Mouse (Mus musculus) heart, adult 2 months (tissue): ENCODE measurements around the gene Gm28053. TPM values are rescaled to one million over a fixed set of nuclear protein-coding genes. Genes with fewer than 3 reads are reported as not detected.

Experiments used
- DNase-seq, 2 experiments: peaks; one replicate each; pipeline ENCODE4 v3.0.0; 2021
- H3K27ac ChIP-seq: fragments of 200-600 bp; 2 replicates; pipeline ENCODE4 v1.8.1; 2022
- H3K27me3 ChIP-seq: fragments of 200-500 bp; 2 replicates; pipeline ENCODE4 v1.6.1; 2012; ENCODE audit warnings: mild to moderate bottlenecking, low read length, inconsistent platforms, mixed read lengths; ENCODE audit not compliant: control insufficient read depth, insufficient read depth
- H3K36me3 ChIP-seq: fragments of 200-500 bp; 2 replicates; pipeline ENCODE4 v1.6.1; 2012; ENCODE audit warnings: low read length, inconsistent platforms; ENCODE audit not compliant: control insufficient read depth, insufficient read depth
- H3K4me1 ChIP-seq: fragments of 200-500 bp; 2 replicates; pipeline ENCODE4 v1.6.1; 2011; ENCODE audit warnings: low read length; ENCODE audit not compliant: control insufficient read depth, insufficient read depth
- H3K4me3 ChIP-seq: fragments of 200-600 bp; 2 replicates; pipeline ENCODE4 v1.8.1; 2022
- H3K79me2 ChIP-seq: fragments of 200-500 bp; replicated peaks from 2 replicates; pipeline ENCODE4 v1.6.1; 2012; ENCODE audit warnings: mild to moderate bottlenecking, inconsistent platforms, low read length, moderate library complexity, mixed read lengths; ENCODE audit not compliant: control insufficient read depth, insufficient read depth
- H3K9ac ChIP-seq: fragments of 200-500 bp; 2 replicates; pipeline ENCODE4 v1.6.1; 2012; ENCODE audit warnings: low read depth, mild to moderate bottlenecking, control low read depth, inconsistent platforms, low read length, mixed read lengths
- CTCF ChIP-seq: fragments of 200-600 bp; IDR thresholded peaks from 2 replicates; pipeline ENCODE4 v1.8.1; 2022; ENCODE audit warnings: antibody characterized with exemption, mild to moderate bottlenecking, moderate library complexity
- EP300 ChIP-seq: fragments of 200-500 bp; IDR thresholded peaks from 2 replicates; pipeline ENCODE4 v1.6.1; 2011; ENCODE audit warnings: low read depth, low read length, control low read depth; ENCODE audit not compliant: insufficient read depth
- POLR2A ChIP-seq: fragments of 200-500 bp; IDR thresholded peaks from 2 replicates; pipeline ENCODE4 v1.6.1; 2011; ENCODE audit warnings: mild to moderate bottlenecking, low read depth, low read length, control low read depth; ENCODE audit not compliant: insufficient read depth
- WGBS: fragments of 180-500 bp; shearing (Covaris S2); methylation state at CpG from one replicate; pipeline ENCODE4 v1.1.7; 2018; 5-methylcytosine and 5-hydroxymethylcytosine counted together
- intact Hi-C: fragments of 180-260 bp; cut with DNase I; formaldehyde crosslinking; loops from one replicate; pipeline ENCODE4 v1.15.1; 2025
- polyA plus RNA-seq: library from polyadenylated mRNA; depleted of rRNA; stranded (reverse); fragments of >200 nt; gene quantifications from 2 replicates; pipeline ENCODE4 v1.2.3, GENCODE M21; 2012; rRNA removed
- total RNA-seq, 2 experiments: library from RNA; stranded (reverse); gene quantifications; 2 replicates each; pipeline ENCODE4 v1.2.3; 2021

The Gm28053 gene
- total and polyA plus RNA-seq, 3 experiments: 3.4 to 5.6 TPM; not detected in 1

- Histone ChIP-seq H3K4me1 (no peaks in the 10 kb centered on the region; the same call in 1 of the 2 replicates), H3K9ac (no peak overlapping the region), H3K27ac (no peak overlapping the region), H3K27me3 (no peaks in the 10 kb centered on the region), H3K4me3 (no peak overlapping the region), H3K79me2 (no peaks in the 10 kb centered on the region), H3K36me3 (no peaks in the 10 kb centered on the region)
- intact Hi-C loops: no loop called here
- TF ChIP-seq POLR2A (no peak), EP300 (no peak), CTCF (no peak)
- no peak for DNase-seq
- 44% methylated on average over 2 of the region's 2 CpGs for WGBS
Observed at GRCm38 (mm10) chr6:48787867-48788266, 69.5 kb downstream of the Gm28053 start.

GRCm38 (mm10) chr6:48801897-48802296 lies 83.5 kb downstream of the Gm28053 start:
- intact Hi-C loops: no loop called here
- Histone ChIP-seq H3K27ac (no peak overlapping the region), H3K36me3 (no peaks in the 10 kb centered on the region), H3K4me1 (no peaks in the 10 kb centered on the region), H3K9ac (no peak overlapping the region), H3K27me3 (no peaks in the 10 kb centered on the region), H3K79me2 (no peaks in the 10 kb centered on the region), H3K4me3 (no peak overlapping the region)
- DNase-seq: no peak
- 79% methylated on average over 1 of the region's 1 CpGs for WGBS
- no peak for TF ChIP-seq POLR2A
- no peak for TF ChIP-seq EP300
- no peak for TF ChIP-seq CTCF

Other genes with a start within 250 kb of the Gm28053 start
- gene Atp6v0e2, start 181.0 kb upstream of the Gm28053 start, total RNA-seq: 10 to 100 TPM; 17.8 to 18.1 TPM
- 18.5 and 24.3 TPM in 2 replicates for gene Atp6v0e2, start 181.0 kb upstream of the Gm28053 start, polyA plus RNA-seq
- gene Lrrc61, start 163.8 kb upstream of the Gm28053 start, total RNA-seq: 10 to 100 TPM; 14.9 to 16.6 TPM
- 13.9 and 19.8 TPM in 2 replicates for gene Lrrc61, start 163.8 kb upstream of the Gm28053 start, polyA plus RNA-seq
- gene Rarres2, start 145.8 kb upstream of the Gm28053 start, total RNA-seq: 10 to 100 TPM; 70.9 to 82.4 TPM
- gene Rarres2, start 145.8 kb upstream of the Gm28053 start, polyA plus RNA-seq: 93.7 and 99.3 TPM in 2 replicates
- gene Gm45021, start 129.0 kb upstream of the Gm28053 start, total RNA-seq: not detected
- gene Gm45021, start 129.0 kb upstream of the Gm28053 start, polyA plus RNA-seq: not detected in 2 replicates
- gene Repin1, start 124.7 kb upstream of the Gm28053 start, total RNA-seq: 10 to 100 TPM; 30.0 to 33.2 TPM
- 27.7 and 33.1 TPM in 2 replicates for gene Repin1, start 124.7 kb upstream of the Gm28053 start, polyA plus RNA-seq
- not detected for gene Gm44965, start 124.7 kb upstream of the Gm28053 start, total RNA-seq
- gene Gm44965, start 124.7 kb upstream of the Gm28053 start, polyA plus RNA-seq: not detected in 2 replicates
- gene Zfp775, start 116.5 kb upstream of the Gm28053 start, total RNA-seq: 10 to 100 TPM; 11.8 to 12.9 TPM
- 6.2 and 7.0 TPM in 2 replicates for gene Zfp775, start 116.5 kb upstream of the Gm28053 start, polyA plus RNA-seq
- under 1 TPM; 0.16 to 0.29 TPM for gene AI854703, start 91.8 kb upstream of the Gm28053 start, total RNA-seq
- 0.68 and 1.1 TPM in 2 replicates for gene AI854703, start 91.8 kb upstream of the Gm28053 start, polyA plus RNA-seq
- 1 to 10 TPM; 7.1 to 7.6 TPM for gene Gimap8, start 71.4 kb upstream of the Gm28053 start, total RNA-seq
- gene Gimap8, start 71.4 kb upstream of the Gm28053 start, polyA plus RNA-seq: 4.1 and 7.3 TPM in 2 replicates
- 1 to 10 TPM; 3.1 to 3.4 TPM for gene Gimap9, start 42.5 kb upstream of the Gm28053 start, total RNA-seq
- gene Gimap9, start 42.5 kb upstream of the Gm28053 start, polyA plus RNA-seq: 1.8 and 3.7 TPM in 2 replicates
- 10 to 100 TPM; 22.4 to 25.3 TPM for gene Gimap4, start 34.1 kb upstream of the Gm28053 start, total RNA-seq
- 28.1 and 42.1 TPM in 2 replicates for gene Gimap4, start 34.1 kb upstream of the Gm28053 start, polyA plus RNA-seq
- 10 to 100 TPM; 34.3 to 38.1 TPM for gene Gimap6, start 10.4 kb upstream of the Gm28053 start, total RNA-seq
- 19.2 and 28.6 TPM in 2 replicates for gene Gimap6, start 10.4 kb upstream of the Gm28053 start, polyA plus RNA-seq
- under 1 TPM in 1 of 2 experiments, not detected in 1; 0.77 TPM for gene Gimap7, start within 50 bp of the Gm28053 start, total RNA-seq
- 0.29 and 0.70 TPM in 2 replicates for gene Gimap7, start within 50 bp of the Gm28053 start, polyA plus RNA-seq
- 1 to 10 TPM; 8.9 to 9.4 TPM for gene Gimap1, start 20.4 kb downstream of the Gm28053 start, total RNA-seq
- gene Gimap1, start 20.4 kb downstream of the Gm28053 start, polyA plus RNA-seq: 5.9 and 6.6 TPM in 2 replicates
- 1 to 10 TPM; 4.6 to 5.1 TPM for gene Gimap5, start 27.6 kb downstream of the Gm28053 start, total RNA-seq
- gene Gimap5, start 27.6 kb downstream of the Gm28053 start, polyA plus RNA-seq: 6.2 and 6.6 TPM in 2 replicates
- gene Gimap3, start 52.2 kb downstream of the Gm28053 start, total RNA-seq: 1 to 10 TPM; 1.0 to 1.5 TPM
- gene Gimap3, start 52.2 kb downstream of the Gm28053 start, polyA plus RNA-seq: 3.0 and 4.8 TPM in 2 replicates
- gene Tmem176a, start 122.3 kb downstream of the Gm28053 start, total RNA-seq: 10 to 100 TPM; 17.0 to 22.0 TPM
- gene Tmem176a, start 122.3 kb downstream of the Gm28053 start, polyA plus RNA-seq: 19.3 and 28.1 TPM in 2 replicates
- gene Tmem176b, start 122.9 kb downstream of the Gm28053 start, total RNA-seq: 10 to 100 TPM; 41.6 to 53.0 TPM
- gene Tmem176b, start 122.9 kb downstream of the Gm28053 start, polyA plus RNA-seq: 104 and 108 TPM in 2 replicates
- gene Aoc1, start 154.3 kb downstream of the Gm28053 start, total RNA-seq: not detected
- 0.23 and 1.1 TPM in 2 replicates for gene Aoc1, start 154.3 kb downstream of the Gm28053 start, polyA plus RNA-seq
- not detected for gene 1600015I10Rik, start 211.3 kb downstream of the Gm28053 start, total RNA-seq
- 0.08 and 0.12 TPM in 2 replicates for gene 1600015I10Rik, start 211.3 kb downstream of the Gm28053 start, polyA plus RNA-seq